Mouse (Mus musculus): Measurements from ENCODE around the gene Sparc.

DNA sequence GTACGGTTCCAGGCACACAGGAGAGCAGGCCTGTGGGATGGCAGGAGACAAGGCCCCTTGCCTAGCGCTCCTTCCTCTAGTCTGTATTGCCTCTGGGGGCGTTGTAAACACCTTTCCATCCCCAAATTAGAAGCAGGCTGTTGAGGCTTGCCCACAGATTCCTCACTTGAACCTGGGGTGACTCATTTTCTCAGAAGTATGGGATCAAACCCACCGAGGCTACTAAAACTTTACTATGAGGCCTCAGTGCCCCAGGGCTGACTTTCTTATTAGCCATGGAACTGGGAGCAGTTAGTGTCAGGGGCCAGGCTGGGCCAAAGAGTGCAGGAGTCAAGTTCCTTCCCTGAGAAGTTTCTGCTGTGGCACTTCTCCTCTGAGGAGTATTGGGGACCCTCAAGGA, 57.7 kb downstream of the Sparc start:
- TF ChIP-seq POLR2A (IDR thresholded peaks at IDR 0.05; ENCODE audit: borderline replicate concordance, low read depth, low read length): no peak
- no peak for TF ChIP-seq CTCF (IDR thresholded peaks at IDR 0.05; ENCODE audit: low read depth, low read length)

Measured in bone marrow macrophage, adult 2 months (primary cell).